Mouse (Mus musculus) liver, embryonic 16.5 days (tissue): Measurements from ENCODE around the gene Clca2. TPM values are rescaled to one million over a fixed set of nuclear protein-coding genes. Genes with fewer than 3 reads are reported as not detected.

Experiments used
- ATAC-seq: fragments of 200-750 bp; cut with Nextera tagmentation; 2 replicates; pipeline ENCODE4 v1.8.0; 2017; ENCODE audit warnings: low read depth, mild to moderate bottlenecking, moderate number of reproducible peaks, moderate library complexity
- H3K27ac ChIP-seq: fragments of 300-500 bp; sonication (generic); 2 replicates; pipeline ENCODE4 v1.5.1; 2014; ENCODE audit warnings: mild to moderate bottlenecking, low read length
- H3K27me3 ChIP-seq: fragments of 300-500 bp; sonication (generic); 2 replicates; pipeline ENCODE4 v1.6.1; 2014; ENCODE audit warnings: low read depth, low read length, mixed read lengths; ENCODE audit not compliant: control insufficient read depth, insufficient read depth
- H3K36me3 ChIP-seq: fragments of 300-500 bp; sonication (generic); 2 replicates; pipeline ENCODE4 v1.6.1; 2014; ENCODE audit warnings: mild to moderate bottlenecking; ENCODE audit not compliant: control insufficient read depth, insufficient read depth
- H3K4me1 ChIP-seq: fragments of 300-500 bp; sonication (generic); 2 replicates; pipeline ENCODE4 v1.6.1; 2014; ENCODE audit warnings: low read depth, low read length, mixed read lengths; ENCODE audit not compliant: control insufficient read depth
- H3K4me2 ChIP-seq: fragments of 300-500 bp; sonication (generic); 2 replicates; pipeline ENCODE4 v1.6.1; 2014; ENCODE audit warnings: low read depth, low read length, mixed read lengths
- H3K4me3 ChIP-seq: fragments of 300-500 bp; sonication (generic); 2 replicates; pipeline ENCODE4 v1.5.1; 2014; ENCODE audit warnings: low read depth, mild to moderate bottlenecking, low read length
- H3K9ac ChIP-seq: fragments of 300-500 bp; sonication (generic); 2 replicates; pipeline ENCODE4 v1.6.1; 2014; ENCODE audit warnings: low read depth, low read length
- H3K9me3 ChIP-seq: fragments of 300-500 bp; sonication (generic); replicated peaks from 2 replicates; pipeline ENCODE4 v1.6.1; 2016; ENCODE audit warnings: low read length; ENCODE audit not compliant: control insufficient read depth
- WGBS: fragments of 180-500 bp; shearing (Covaris S2); extraction: QIAGEN DNeasy Blood & Tissue Kit; methylation state at CpG from one replicate; pipeline ENCODE4 v1.1.7; 2014; ENCODE audit not compliant: insufficient replicate concordance; 5-methylcytosine and 5-hydroxymethylcytosine counted together
- polyA plus RNA-seq: library from polyadenylated mRNA; unstranded; fragments of >200 nt; fragmentation: Nextera tagmentation; extraction: Ambion mirVana; gene quantifications from 2 replicates; pipeline ENCODE4 v1.2.1, GENCODE M21; 2015

The Clca2 gene
- polyA plus RNA-seq, 1 experiment from 2014 or later: not detected

- H3K27me3 ChIP-seq: no peaks in the 10 kb centered on the region
- no peak overlapping the region for H3K27ac ChIP-seq
- no peak overlapping the region for H3K9ac ChIP-seq
- no peaks in the 10 kb centered on the region for H3K4me1 ChIP-seq
- WGBS: 32% methylated on average over 5 of the region's 5 CpGs
- no peak for ATAC-seq
- no peak overlapping the region for H3K4me2 ChIP-seq
- no peaks in the 10 kb centered on the region for H3K9me3 ChIP-seq
- no peak overlapping the region for H3K4me3 ChIP-seq
- H3K36me3 ChIP-seq: no peaks in the 10 kb centered on the region
Observed at GRCm38 (mm10) chr3:145103770-145104169, 4.5 kb upstream of the Clca2 start.

- no peak for ATAC-seq
- no peak overlapping the region for H3K9ac ChIP-seq
- no peaks in the 10 kb centered on the region for H3K36me3 ChIP-seq
- H3K27me3 ChIP-seq: no peaks in the 10 kb centered on the region
- no peaks in the 10 kb centered on the region for H3K9me3 ChIP-seq
- whole genome bisulfite sequencing: 63% methylated on average over 2 of the region's 2 CpGs
- H3K4me3 ChIP-seq: no peak overlapping the region
- H3K4me1 ChIP-seq: no peaks in the 10 kb centered on the region
- no peak overlapping the region for H3K27ac ChIP-seq
- H3K4me2 ChIP-seq: no peak overlapping the region
Observed at GRCm38 (mm10) chr3:145103321-145103720, 4.1 kb upstream of the Clca2 start.

DNA sequence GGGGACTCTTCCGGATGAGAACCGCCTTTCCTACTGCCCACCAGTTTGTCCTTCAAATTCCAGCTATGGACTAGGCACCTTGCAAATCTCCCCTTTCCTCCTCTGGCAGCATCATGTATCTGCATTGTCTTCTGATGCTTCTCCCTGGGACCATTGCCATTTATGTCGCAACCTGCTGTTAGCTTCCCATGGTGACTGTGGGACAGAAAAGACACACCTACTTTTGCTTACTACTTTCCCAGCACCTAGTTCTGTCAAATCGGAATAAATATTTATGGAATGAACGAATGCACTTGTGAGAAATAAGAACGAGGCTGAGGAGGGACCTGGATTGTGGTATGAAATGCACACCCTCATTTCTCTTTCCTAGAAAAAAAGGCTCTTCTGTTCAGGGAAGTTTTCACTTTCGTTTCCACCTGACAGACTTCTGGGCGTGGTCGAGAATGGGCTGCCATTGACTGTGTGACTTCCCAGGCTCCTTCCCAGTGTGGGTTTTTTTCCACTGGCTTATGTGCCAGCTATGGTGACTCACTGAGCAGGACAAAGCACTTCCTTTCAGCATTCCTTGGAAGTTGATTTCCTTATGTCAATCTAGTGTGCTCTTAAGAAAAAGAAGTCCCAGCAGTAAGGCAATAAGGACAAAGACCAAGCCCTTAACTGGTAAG, 2.8 kb upstream of the Clca2 start:
- Histone ChIP-seq H3K4me1 (no peaks in the 10 kb centered on the region), H3K36me3 (no peaks in the 10 kb centered on the region), H3K27me3 (no peaks in the 10 kb centered on the region), H3K9me3 (no peaks in the 10 kb centered on the region), H3K4me3 (no peak overlapping the region), H3K27ac (no peak overlapping the region), H3K4me2 (no peak overlapping the region), H3K9ac (no peak overlapping the region)
- WGBS: 54% methylated on average over 9 of the region's 9 CpGs
- ATAC-seq: no peak

- Histone ChIP-seq H3K4me2 (no peak overlapping the region), H3K36me3 (no peaks in the 10 kb centered on the region), H3K27ac (no peak overlapping the region), H3K4me1 (no peaks in the 10 kb centered on the region), H3K4me3 (no peak overlapping the region), H3K9me3 (no peaks in the 10 kb centered on the region), H3K27me3 (no peaks in the 10 kb centered on the region), H3K9ac (no peak overlapping the region)
- no peak for ATAC-seq
- WGBS: 54% methylated on average over 8 of the region's 8 CpGs
Observed at GRCm38 (mm10) chr3:145087857-145088598, 11.2 kb downstream of the Clca2 start.

DNA sequence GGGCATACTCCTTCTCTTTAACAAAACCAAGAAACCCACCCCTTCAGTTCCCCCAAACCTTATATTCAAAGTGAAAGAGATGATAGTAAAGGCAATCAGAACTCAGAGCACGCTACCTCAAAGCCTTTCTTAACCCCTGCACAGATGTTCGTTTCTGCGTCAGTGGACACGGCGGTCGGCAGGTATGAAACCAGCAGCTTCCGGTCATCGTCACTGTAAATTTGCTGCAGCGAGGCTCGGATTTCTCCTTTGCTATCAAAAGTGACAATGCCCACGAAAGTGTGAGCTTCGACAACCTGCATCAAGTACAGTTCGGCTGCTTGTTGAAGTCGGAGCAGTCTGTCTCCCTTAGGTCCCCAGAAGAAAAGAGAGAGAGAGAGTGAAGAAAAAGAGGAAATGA, 13.1 kb downstream of the Clca2 start:
- Histone ChIP-seq H3K4me1 (no peaks in the 10 kb centered on the region), H3K4me2 (no peak overlapping the region), H3K4me3 (no peak overlapping the region), H3K27me3 (no peaks in the 10 kb centered on the region), H3K36me3 (no peaks in the 10 kb centered on the region), H3K9ac (no peak overlapping the region), H3K27ac (no peak overlapping the region), H3K9me3 (no peaks in the 10 kb centered on the region)
- 79% methylated on average over 14 of the region's 14 CpGs for WGBS
- no peak for ATAC-seq

- no peak for ATAC-seq
- Histone ChIP-seq H3K27ac (no peak overlapping the region), H3K27me3 (no peaks in the 10 kb centered on the region), H3K4me1 (no peaks in the 10 kb centered on the region), H3K9me3 (no peaks in the 10 kb centered on the region), H3K4me3 (no peak overlapping the region), H3K9ac (no peak overlapping the region), H3K4me2 (no peak overlapping the region), H3K36me3 (no peaks in the 10 kb centered on the region)
- WGBS: 61% methylated on average over 1 of the region's 1 CpGs
Observed at GRCm38 (mm10) chr3:145083081-145083480, 16.2 kb downstream of the Clca2 start.

GRCm38 (mm10) chr3:145080904-145081303, 18.3 kb downstream of the Clca2 start:
- H3K27ac ChIP-seq: no peak overlapping the region
- no peak for ATAC-seq
- H3K36me3 ChIP-seq: no peaks in the 10 kb centered on the region
- no peaks in the 10 kb centered on the region for H3K4me1 ChIP-seq
- 62% methylated on average over 8 of the region's 8 CpGs for WGBS
- no peaks in the 10 kb centered on the region for H3K27me3 ChIP-seq
- H3K9me3 ChIP-seq: no peaks in the 10 kb centered on the region
- no peak overlapping the region for H3K9ac ChIP-seq
- no peak overlapping the region for H3K4me2 ChIP-seq
- no peak overlapping the region for H3K4me3 ChIP-seq

DNA sequence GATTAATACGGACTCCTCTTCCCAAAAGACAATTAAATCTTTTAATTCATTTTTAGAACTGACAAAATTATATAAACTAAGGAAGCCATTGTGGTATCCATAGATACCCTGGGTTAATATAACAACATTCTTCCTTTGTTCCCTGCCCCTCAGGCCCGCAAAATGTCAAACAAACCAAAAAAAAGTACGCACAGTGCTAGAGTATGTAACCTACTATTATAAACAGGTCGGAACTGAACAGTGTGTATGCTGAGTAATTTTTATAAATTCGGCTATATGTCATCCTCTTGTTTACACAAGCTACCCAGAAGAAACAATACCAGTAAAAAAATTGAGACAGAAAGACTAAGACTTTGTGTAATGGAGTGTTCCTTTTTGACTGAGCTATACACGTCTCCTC, 20.8 kb downstream of the Clca2 start:
- no peak overlapping the region for H3K9ac ChIP-seq
- no peak overlapping the region for H3K4me2 ChIP-seq
- H3K36me3 ChIP-seq: no peaks in the 10 kb centered on the region
- H3K4me1 ChIP-seq: no peaks in the 10 kb centered on the region
- H3K27ac ChIP-seq: no peak overlapping the region
- H3K9me3 ChIP-seq: no peaks in the 10 kb centered on the region
- WGBS: 63% methylated on average over 6 of the region's 6 CpGs
- ATAC-seq: no peak
- no peaks in the 10 kb centered on the region for H3K27me3 ChIP-seq
- H3K4me3 ChIP-seq: no peak overlapping the region

DNA sequence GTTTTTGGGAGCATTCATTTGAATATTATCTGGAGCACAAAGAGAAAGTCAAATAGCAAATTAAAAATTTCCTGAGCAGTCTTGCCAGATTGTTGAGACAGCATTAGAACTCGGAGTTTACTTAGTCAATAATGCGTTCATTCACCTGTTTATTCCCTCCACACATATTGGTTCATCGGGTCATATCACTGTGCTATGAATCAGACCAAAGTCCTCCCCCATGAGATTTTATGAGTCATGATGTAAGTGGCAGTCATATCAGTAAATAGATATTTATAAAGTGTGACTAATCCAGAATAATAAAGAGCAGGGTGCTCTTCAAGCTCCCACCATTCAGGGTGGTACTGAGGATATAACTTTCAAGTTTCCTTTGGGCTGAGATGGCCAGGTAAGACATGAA, 26.9 kb downstream of the Clca2 start:
- Histone ChIP-seq H3K27me3 (no peaks in the 10 kb centered on the region), H3K9ac (no peak overlapping the region), H3K4me3 (no peak overlapping the region), H3K9me3 (no peaks in the 10 kb centered on the region), H3K4me1 (no peaks in the 10 kb centered on the region), H3K27ac (no peak overlapping the region), H3K36me3 (no peaks in the 10 kb centered on the region), H3K4me2 (no peak overlapping the region)
- no peak for ATAC-seq
- WGBS: 61% methylated on average over 3 of the region's 3 CpGs
